Mouse (Mus musculus): ENCODE results near the gene A1cf.

- no peak for TF ChIP-seq CTCF (conservative IDR thresholded peaks at IDR 0.05; ENCODE audit: low read length)
- no peak for TF ChIP-seq POU5F1 (IDR thresholded peaks at IDR 0.05; ENCODE audit: borderline replicate concordance, low read length)
- TF ChIP-seq NANOG (IDR thresholded peaks at IDR 0.05; ENCODE audit: borderline replicate concordance, low read length), result no peak
Measured at GRCm38 (mm10) chr19:31861909-31862308, 6.7 kb upstream of the A1cf start.

Data from E14TG2a.4 (cell line).